Mouse (Mus musculus) limb, embryonic 12.5 days (tissue): ENCODE results near the gene Sparc. TPM values are rescaled to one million over a fixed set of nuclear protein-coding genes. Genes with fewer than 3 reads are reported as not detected.

ENCODE experiments used
- ATAC-seq: fragments of 200-750 bp; cut with Nextera tagmentation; 2 replicates; pipeline ENCODE4 v1.8.0; 2017; ENCODE audit warnings: low read depth, moderate TSS enrichment; ENCODE audit not compliant: insufficient number of reproducible peaks, insufficient read depth, low FRiP score, low TSS enrichment
- H3K27ac ChIP-seq: fragments of 300-500 bp; sonication (generic); 2 replicates; pipeline ENCODE4 v1.5.1; 2016; ENCODE audit warnings: mild to moderate bottlenecking, moderate library complexity
- H3K27me3 ChIP-seq: fragments of 300-500 bp; sonication (generic); 2 replicates; pipeline ENCODE4 v1.6.1; 2016; ENCODE audit warnings: mild to moderate bottlenecking, moderate library complexity
- H3K36me3 ChIP-seq: fragments of 300-500 bp; sonication (generic); 2 replicates; pipeline ENCODE4 v1.6.1; 2016; ENCODE audit warnings: mild to moderate bottlenecking, moderate library complexity
- H3K4me1 ChIP-seq: fragments of 300-500 bp; sonication (generic); replicated peaks from 2 replicates; pipeline ENCODE4 v1.6.1; 2016
- H3K4me2 ChIP-seq: fragments of 300-500 bp; sonication (generic); 2 replicates; pipeline ENCODE4 v1.6.1; 2016; ENCODE audit warnings: mild to moderate bottlenecking, moderate library complexity
- H3K4me3 ChIP-seq: fragments of 300-500 bp; sonication (generic); replicated peaks from 2 replicates; pipeline ENCODE4 v1.5.1; 2016; ENCODE audit warnings: mild to moderate bottlenecking
- H3K9ac ChIP-seq: fragments of 300-500 bp; sonication (generic); replicated peaks from 2 replicates; pipeline ENCODE4 v1.6.1; 2016; ENCODE audit warnings: mild to moderate bottlenecking, moderate library complexity
- H3K9me3 ChIP-seq: fragments of 300-500 bp; sonication (generic); 2 replicates; pipeline ENCODE4 v1.6.1; 2016; ENCODE audit warnings: mild to moderate bottlenecking, moderate library complexity
- WGBS: fragments of 180-500 bp; shearing (Covaris S2); methylation state at CpG from one replicate; pipeline ENCODE4 v1.1.7; 2016; 5-methylcytosine and 5-hydroxymethylcytosine counted together
- polyA plus RNA-seq: library from polyadenylated mRNA; unstranded; fragments of >200 nt; fragmentation: Nextera tagmentation; extraction: Ambion mirVana; gene quantifications from 2 replicates; pipeline ENCODE4 v1.2.1, GENCODE M21; 2016

Gene Sparc
- polyA plus RNA-seq, 1 experiment from 2014 or later = 444 TPM

- no peak overlapping the region for H3K4me3 ChIP-seq
- H3K27me3 ChIP-seq = peaks cover 6% of the 10 kb centered on the region; the same call in 1 of the 2 replicates
- no peak overlapping the region for H3K27ac ChIP-seq
- 14% methylated on average over 11 of the region's 11 CpGs for WGBS
- peak; percentile 44; the same call in 1 of the 2 replicates for ATAC-seq
- H3K36me3 ChIP-seq = no peaks in the 10 kb centered on the region
- H3K9ac ChIP-seq = no peak overlapping the region
- peak overlapping the region; percentile 37; the same call in 1 of the 2 replicates for H3K4me2 ChIP-seq
- H3K9me3 ChIP-seq = no peaks in the 10 kb centered on the region
- H3K4me1 ChIP-seq = peaks cover 5% of the 10 kb centered on the region; the same call in 1 of the 2 replicates
These were observed 36.4 kb downstream of the Sparc start for GRCm38 (mm10) chr11:55386424-55387063.

GRCm38 (mm10) chr11:55383463-55384045 is 39.4 kb downstream of the Sparc start:
- Histone ChIP-seq H3K4me1 (peaks cover 13% of the 10 kb centered on the region), H3K27ac (no peak overlapping the region; the same call in 1 of the 2 replicates), H3K9ac (no peak overlapping the region), H3K4me3 (no peak overlapping the region), H3K9me3 (no peaks in the 10 kb centered on the region), H3K27me3 (peaks cover 6% of the 10 kb centered on the region; the same call in 1 of the 2 replicates), H3K36me3 (no peaks in the 10 kb centered on the region), H3K4me2 (no peak overlapping the region)
- WGBS = 24% methylated on average over 6 of the region's 6 CpGs
- ATAC-seq = no peak

GRCm38 (mm10) chr11:55380908-55381307 is 42.1 kb downstream of the Sparc start:
- no peak for ATAC-seq
- H3K27me3 ChIP-seq = peaks cover 6% of the 10 kb centered on the region; the same call in 1 of the 2 replicates
- H3K36me3 ChIP-seq = no peaks in the 10 kb centered on the region
- peaks cover 13% of the 10 kb centered on the region for H3K4me1 ChIP-seq
- H3K9ac ChIP-seq = no peak overlapping the region
- WGBS = 68% methylated on average over 6 of the region's 6 CpGs
- no peak overlapping the region for H3K4me3 ChIP-seq
- H3K9me3 ChIP-seq = no peaks in the 10 kb centered on the region
- no peak overlapping the region for H3K27ac ChIP-seq
- no peak overlapping the region for H3K4me2 ChIP-seq

DNA sequence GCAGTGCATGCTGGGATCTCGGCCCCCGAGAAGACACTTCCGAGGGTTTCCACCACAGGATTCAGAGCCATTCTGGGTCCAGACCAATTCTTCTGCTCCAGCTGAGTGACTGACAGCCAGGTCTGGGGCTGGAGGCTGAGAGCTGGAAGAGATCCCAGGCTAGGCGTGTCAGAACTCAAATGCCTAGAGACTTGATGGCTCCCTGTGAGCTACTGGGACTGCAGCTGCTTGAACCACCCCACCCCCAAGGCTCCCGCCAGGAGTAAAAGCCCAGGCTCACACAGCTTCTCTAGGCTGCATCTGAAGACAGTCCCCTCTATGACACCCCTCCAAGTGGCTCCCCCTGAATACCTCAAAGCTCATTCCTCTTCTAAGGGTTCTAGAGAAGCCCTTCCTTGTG is 44.6 kb downstream of the Sparc start:
- Histone ChIP-seq H3K36me3 (no peaks in the 10 kb centered on the region), H3K4me3 (no peak overlapping the region), H3K9ac (no peak overlapping the region), H3K4me1 (peaks cover 10% of the 10 kb centered on the region), H3K27me3 (peaks cover 7% of the 10 kb centered on the region), H3K9me3 (no peaks in the 10 kb centered on the region), H3K4me2 (no peak overlapping the region), H3K27ac (no peak overlapping the region)
- ATAC-seq = no peak
- 59% methylated on average over 5 of the region's 5 CpGs for WGBS

- Histone ChIP-seq H3K4me3 (no peak overlapping the region), H3K36me3 (no peaks in the 10 kb centered on the region), H3K27ac (no peak overlapping the region), H3K9me3 (no peaks in the 10 kb centered on the region), H3K4me1 (peaks cover 10% of the 10 kb centered on the region), H3K4me2 (no peak overlapping the region), H3K9ac (no peak overlapping the region), H3K27me3 (peaks cover 20% of the 10 kb centered on the region)
- 50% methylated on average over 6 of the region's 6 CpGs for WGBS
- no peak for ATAC-seq
These were observed 49.1 kb downstream of the Sparc start for GRCm38 (mm10) chr11:55373838-55374237.

- no peaks in the 10 kb centered on the region for H3K36me3 ChIP-seq
- H3K4me2 ChIP-seq = no peak overlapping the region
- no peak overlapping the region for H3K27ac ChIP-seq
- ATAC-seq = no peak
- H3K9ac ChIP-seq = no peak overlapping the region
- 85% methylated on average over 12 of the region's 12 CpGs for WGBS
- H3K4me3 ChIP-seq = no peak overlapping the region
- H3K4me1 ChIP-seq = peaks cover 10% of the 10 kb centered on the region
- peaks cover 20% of the 10 kb centered on the region for H3K27me3 ChIP-seq
- H3K9me3 ChIP-seq = no peaks in the 10 kb centered on the region
These were observed 49.6 kb downstream of the Sparc start for GRCm38 (mm10) chr11:55373373-55373772.

- no peak overlapping the region for H3K4me2 ChIP-seq
- peaks cover 20% of the 10 kb centered on the region for H3K27me3 ChIP-seq
- 49% methylated on average over 6 of the region's 6 CpGs for WGBS
- H3K4me3 ChIP-seq = no peak overlapping the region
- no peak overlapping the region for H3K27ac ChIP-seq
- H3K9ac ChIP-seq = no peak overlapping the region
- no peaks in the 10 kb centered on the region for H3K36me3 ChIP-seq
- H3K4me1 ChIP-seq = peaks cover 10% of the 10 kb centered on the region
- no peak for ATAC-seq
- H3K9me3 ChIP-seq = no peaks in the 10 kb centered on the region
These were observed 51.0 kb downstream of the Sparc start for GRCm38 (mm10) chr11:55372001-55372400.

GRCm38 (mm10) chr11:55369093-55369471 is 53.9 kb downstream of the Sparc start:
- Histone ChIP-seq H3K4me3 (no peak overlapping the region), H3K27me3 (peaks cover 22% of the 10 kb centered on the region), H3K4me2 (no peak overlapping the region), H3K36me3 (no peaks in the 10 kb centered on the region), H3K27ac (no peak overlapping the region), H3K4me1 (peaks cover 26% of the 10 kb centered on the region), H3K9me3 (no peaks in the 10 kb centered on the region), H3K9ac (no peak overlapping the region)
- 40% methylated on average over 6 of the region's 6 CpGs for WGBS
- no peak for ATAC-seq

DNA sequence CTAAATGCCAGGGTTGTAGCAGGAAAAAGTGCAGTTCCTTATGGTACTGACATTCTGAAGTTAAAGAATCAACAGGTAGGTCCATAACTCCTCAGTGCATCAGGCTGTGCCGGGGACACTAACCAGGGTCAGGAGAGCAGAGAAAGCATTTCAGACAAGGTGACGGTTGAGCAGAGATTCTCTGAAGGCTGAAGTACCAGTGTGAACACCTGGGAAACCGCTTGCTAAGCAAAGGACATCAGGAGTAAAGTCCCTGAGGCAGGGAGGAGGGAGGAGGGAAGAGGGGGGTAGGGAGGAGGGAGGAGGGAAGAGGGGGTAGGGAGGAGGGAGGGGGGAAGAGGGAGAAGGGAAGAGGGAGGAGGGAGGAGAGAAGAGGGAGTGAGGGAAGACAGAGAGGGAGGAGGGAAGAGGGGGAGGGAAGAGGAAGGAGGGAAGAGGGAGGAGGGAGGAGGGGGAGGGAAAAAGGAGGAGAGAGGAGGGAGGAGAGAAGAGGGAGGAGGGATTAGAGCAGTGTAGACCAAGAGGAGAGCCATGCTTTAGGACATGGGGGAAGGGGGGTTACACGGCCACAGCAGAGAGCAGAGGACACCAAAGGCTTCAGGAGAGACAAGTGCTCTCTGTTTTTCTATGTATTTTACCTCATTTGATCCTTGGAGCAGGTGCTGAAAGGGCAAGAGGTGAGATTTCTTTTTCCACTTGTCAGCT is 54.4 kb downstream of the Sparc start:
- Histone ChIP-seq H3K27ac (no peak overlapping the region), H3K9me3 (no peaks in the 10 kb centered on the region), H3K4me1 (peaks cover 26% of the 10 kb centered on the region), H3K36me3 (no peaks in the 10 kb centered on the region), H3K4me2 (no peak overlapping the region), H3K27me3 (peaks cover 18% of the 10 kb centered on the region; the same call in 1 of the 2 replicates), H3K9ac (no peak overlapping the region), H3K4me3 (no peak overlapping the region)
- WGBS = 52% methylated on average over 4 of the region's 4 CpGs
- ATAC-seq = no peak

- 49% methylated on average over 10 of the region's 10 CpGs for WGBS
- no peak overlapping the region for H3K9ac ChIP-seq
These were observed 55.2 kb downstream of the Sparc start for GRCm38 (mm10) chr11:55367783-55368182.

GRCm38 (mm10) chr11:55365840-55366239 is 57.1 kb downstream of the Sparc start:
- Histone ChIP-seq H3K4me2 (no peak overlapping the region), H3K4me1 (peaks cover 20% of the 10 kb centered on the region), H3K9ac (no peak overlapping the region), H3K36me3 (no peaks in the 10 kb centered on the region), H3K4me3 (no peak overlapping the region), H3K27ac (no peak overlapping the region), H3K9me3 (no peaks in the 10 kb centered on the region), H3K27me3 (0 out of 2 replicates have a peak, but pooled peaks cover 8% of the 10 kb centered on the region)
- no peak for ATAC-seq
- WGBS = 74% methylated on average over 5 of the region's 5 CpGs

More at GRCm38 (mm10) chr11:55367783-55368182, 55.2 kb downstream of the Sparc start:
- no peak for ATAC-seq
- Histone ChIP-seq H3K4me1 (peaks cover 26% of the 10 kb centered on the region), H3K9me3 (no peaks in the 10 kb centered on the region), H3K27ac (no peak overlapping the region), H3K4me3 (no peak overlapping the region), H3K27me3 (peaks cover 14% of the 10 kb centered on the region; the same call in 1 of the 2 replicates), H3K36me3 (no peaks in the 10 kb centered on the region), H3K4me2 (no peak overlapping the region)
